Mouse (Mus musculus): ENCODE results near the gene Aff1.

GRCm38 (mm10) chr5:103719851-103720250 is 27.7 kb downstream of the Aff1 start:
- no peak for TF ChIP-seq CTCF (IDR thresholded peaks at IDR 0.05; ENCODE audit: borderline replicate concordance, extremely low read depth, insufficient read depth, insufficient read length)
- no peak for TF ChIP-seq POLR2A (IDR thresholded peaks at IDR 0.05; ENCODE audit: borderline replicate concordance, extremely low read depth, insufficient read depth, insufficient read length, poor library complexity, severe bottlenecking)

Measured in brain, embryonic 14.5 days (tissue).